Mouse (Mus musculus) myocyte (in vitro differentiated cells): ENCODE results near the gene Gsc. TPM values are rescaled to one million over a fixed set of nuclear protein-coding genes. Genes with fewer than 3 reads are reported as not detected.
"Not testable (repeated sequence)": the region's sequence is repeated elsewhere in the genome, so short reads cannot be mapped to it uniquely, and the experiment has no call there.

Experiments used
- H3K27me3 ChIP-seq: one replicate; pipeline ENCODE4 v1.6.1; 2011; ENCODE audit not compliant: control insufficient read depth, insufficient read depth, insufficient read length
- H3K36me3 ChIP-seq: one replicate; pipeline ENCODE4 v1.6.1; 2011; ENCODE audit not compliant: control insufficient read depth, insufficient read depth
- H3K4me2 ChIP-seq: one replicate; pipeline ENCODE4 v1.6.1; 2011; ENCODE audit warnings: low read depth, control low read depth
- H3K4me3 ChIP-seq: one replicate; pipeline ENCODE4 v1.5.1; 2011; ENCODE audit warnings: mild to moderate bottlenecking, control low read depth, moderate library complexity
- H3K79me2 ChIP-seq: one replicate; pipeline ENCODE4 v1.6.1; 2011; ENCODE audit not compliant: control insufficient read depth, insufficient read depth
- H3ac ChIP-seq: one replicate; pipeline ENCODE4 v1.6.1; 2011; ENCODE audit not compliant: control insufficient read depth, insufficient read length
- CEBPB ChIP-seq: IDR thresholded peaks from 2 replicates; pipeline ENCODE4 v1.6.1; 2011; ENCODE audit warnings: mild to moderate bottlenecking, moderate library complexity; ENCODE audit not compliant: poor library complexity, insufficient read depth, severe bottlenecking
- E2F4 ChIP-seq: IDR thresholded peaks from one replicate; pipeline ENCODE4 v1.6.1; 2011; ENCODE audit warnings: mild to moderate bottlenecking, control low read depth, moderate library complexity; ENCODE audit not compliant: insufficient read depth
- MAX ChIP-seq: IDR thresholded peaks from one replicate; pipeline ENCODE4 v1.6.1; 2011; ENCODE audit warnings: low read depth, mild to moderate bottlenecking, control low read depth
- MYOD1 ChIP-seq, 3 experiments: IDR thresholded peaks; one replicate each; pipeline ENCODE4 v1.6.1; 2011; ENCODE audit warnings: control low read depth in 2 of 3, low read depth in 2 of 3, mild to moderate bottlenecking in 2 of 3, moderate library complexity in 1 of 3; ENCODE audit not compliant: insufficient read length in 2 of 3, control insufficient read depth in 1 of 3
- MYOG ChIP-seq, 3 experiments: IDR thresholded peaks; one replicate each; pipeline ENCODE4 v1.6.1; 2011; ENCODE audit warnings: control low read depth in 2 of 3, low read depth in 2 of 3, mild to moderate bottlenecking in 2 of 3; ENCODE audit not compliant: insufficient read length in 2 of 3, control insufficient read depth in 1 of 3, insufficient read depth in 1 of 3
- POLR2A ChIP-seq: IDR thresholded peaks from one replicate; pipeline ENCODE4 v1.6.1; 2011; ENCODE audit warnings: low read depth, mild to moderate bottlenecking, control low read depth, moderate library complexity; ENCODE audit not compliant: insufficient read length
- POLR2AphosphoS2 ChIP-seq: IDR thresholded peaks from one replicate; pipeline ENCODE4 v1.6.1; 2011; ENCODE audit warnings: low read depth, control low read depth; ENCODE audit not compliant: insufficient read length
- REST ChIP-seq: IDR thresholded peaks from one replicate; pipeline ENCODE4 v1.6.1; 2011; ENCODE audit warnings: mild to moderate bottlenecking, control low read depth, moderate library complexity; ENCODE audit not compliant: insufficient read depth, insufficient read length
- SRF ChIP-seq: IDR thresholded peaks from one replicate; pipeline ENCODE4 v1.6.1; 2011; ENCODE audit warnings: low read depth; ENCODE audit not compliant: control insufficient read depth, insufficient read length
- TCF12 ChIP-seq: IDR thresholded peaks from one replicate; pipeline ENCODE4 v1.6.1; 2011; ENCODE audit warnings: mild to moderate bottlenecking, control low read depth; ENCODE audit not compliant: poor library complexity, insufficient read depth, severe bottlenecking
- TCF3 ChIP-seq: IDR thresholded peaks from one replicate; pipeline ENCODE4 v1.6.1; 2011; ENCODE audit warnings: low read depth, control low read depth; ENCODE audit not compliant: insufficient read length
- USF1 ChIP-seq: IDR thresholded peaks from one replicate; pipeline ENCODE4 v1.6.1; 2011; ENCODE audit warnings: low read depth, mild to moderate bottlenecking, control low read depth, moderate library complexity
- polyA plus RNA-seq: library from polyadenylated mRNA; unstranded; fragments of >200 nt; fragmentation: generic; extraction: Trizol; gene quantifications from one replicate; pipeline ENCODE4 v1.2.1, GENCODE M21; 2012; ENCODE audit warnings: missing spikeins

The Gsc gene
- polyA plus RNA-seq, 1 experiment = not detected

DNA sequence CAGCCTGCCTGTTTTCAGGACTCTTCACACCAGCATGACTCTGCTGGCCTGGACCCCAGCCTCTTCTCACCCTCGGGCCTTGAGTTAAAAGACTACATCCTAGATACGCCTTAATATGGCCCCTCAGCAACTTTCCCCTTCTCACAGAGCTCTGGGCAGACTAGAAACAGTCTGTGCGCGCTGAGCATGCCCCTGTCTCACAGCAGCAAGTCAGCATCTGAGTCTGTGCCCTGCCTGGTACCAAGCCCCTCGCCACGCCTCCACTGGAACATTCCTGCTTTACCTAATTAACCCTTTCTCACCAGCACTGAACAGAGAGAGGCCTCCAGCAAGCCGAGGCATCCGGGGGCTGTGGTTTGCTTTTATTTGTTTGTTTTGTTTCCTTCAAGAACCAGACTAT, 11.8 kb downstream of the Gsc start:
- no peaks in the 10 kb centered on the region for H3K79me2 ChIP-seq
- no peak overlapping the region for H3K4me2 ChIP-seq
- H3K27me3 ChIP-seq = peaks cover 26% of the 10 kb centered on the region
- no peak overlapping the region for H3ac ChIP-seq
- no peaks in the 10 kb centered on the region for H3K36me3 ChIP-seq
- no peak overlapping the region for H3K4me3 ChIP-seq
- TF ChIP-seq REST (no peak), USF1 (no peak), TCF3 (no peak), MAX (no peak), CEBPB (no peak), MYOG (IDR thresholded peaks at IDR 0.05; ENCODE audit: control insufficient read depth in 1 of 3, insufficient read depth in 1 of 3, insufficient read length in 2 of 3, low read depth in 2 of 3) (no peak), E2F4 (no peak), POLR2AphosphoS2 (no peak)

DNA sequence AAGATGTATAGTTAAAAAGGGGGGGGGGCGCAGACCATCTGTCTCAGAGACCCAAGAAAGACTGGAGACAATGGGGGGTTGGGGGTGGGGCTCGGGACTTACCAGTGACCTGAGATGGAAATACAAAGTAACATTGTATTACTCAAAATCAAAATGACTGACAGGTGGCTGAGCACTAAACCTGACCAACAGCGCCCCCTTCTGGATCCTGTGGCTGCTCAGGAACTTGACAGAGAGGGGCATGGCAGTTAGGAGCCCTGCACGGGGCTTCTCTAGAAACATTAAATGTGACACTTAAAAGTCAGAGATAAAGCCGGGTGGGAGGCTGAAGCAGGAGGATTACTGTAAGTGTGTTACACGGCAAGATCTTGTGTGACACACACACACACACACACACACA, 13.8 kb downstream of the Gsc start:
- H3K4me3 ChIP-seq = no peak overlapping the region
- TF ChIP-seq E2F4 = no peak
- TF ChIP-seq MYOD1 (IDR thresholded peaks at IDR 0.05; ENCODE audit: control insufficient read depth in 1 of 3, insufficient read length in 2 of 3, low read depth in 2 of 3) = no peak
- TF ChIP-seq TCF12 = no peak
- no peak for TF ChIP-seq POLR2A
- TF ChIP-seq TCF3 = no peak
- TF ChIP-seq REST = no peak
- TF ChIP-seq MAX = no peak
- TF ChIP-seq MYOG (IDR thresholded peaks at IDR 0.05; ENCODE audit: control insufficient read depth in 1 of 3, insufficient read depth in 1 of 3, insufficient read length in 2 of 3, low read depth in 2 of 3) = no peak
- no peak for TF ChIP-seq USF1
- no peak for TF ChIP-seq CEBPB
- TF ChIP-seq SRF = no peak
- TF ChIP-seq POLR2AphosphoS2 = no peak
- H3K27me3 ChIP-seq = peaks cover 14% of the 10 kb centered on the region
- no peaks in the 10 kb centered on the region for H3K79me2 ChIP-seq
- no peaks in the 10 kb centered on the region for H3K36me3 ChIP-seq
- H3ac ChIP-seq = no peak overlapping the region
- H3K4me2 ChIP-seq = no peak overlapping the region

DNA sequence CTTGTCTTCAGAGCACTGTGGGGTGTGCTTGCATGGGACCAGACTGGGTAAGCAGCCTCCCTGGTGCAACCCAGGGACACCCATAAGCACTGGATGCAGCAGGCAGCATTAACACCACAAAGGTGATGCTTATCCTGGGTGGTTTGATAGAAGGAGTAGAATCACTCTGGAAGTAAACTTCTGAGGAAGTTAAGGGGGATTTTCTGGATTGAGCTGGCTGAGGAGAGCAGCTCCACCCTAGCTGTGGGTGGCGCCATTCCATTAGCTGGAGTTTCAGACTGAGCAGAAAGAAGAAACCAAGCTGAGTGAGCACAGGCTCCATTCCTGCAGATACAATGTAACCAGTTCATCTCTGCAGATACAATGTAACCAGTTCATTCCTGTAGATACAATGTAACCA, 20.1 kb downstream of the Gsc start:
- H3K27me3 ChIP-seq = peaks cover 3% of the 10 kb centered on the region
- no peak overlapping the region for H3K4me2 ChIP-seq
- TF ChIP-seq SRF = no peak
- TF ChIP-seq POLR2AphosphoS2 = no peak
- no peak for TF ChIP-seq MYOG (IDR thresholded peaks at IDR 0.05; ENCODE audit: control insufficient read depth in 1 of 3, insufficient read depth in 1 of 3, insufficient read length in 2 of 3, low read depth in 2 of 3)
- no peak for TF ChIP-seq USF1
- TF ChIP-seq MYOD1 (IDR thresholded peaks at IDR 0.05; ENCODE audit: control insufficient read depth in 1 of 3, insufficient read length in 2 of 3, low read depth in 2 of 3) = no peak
- no peak for TF ChIP-seq E2F4
- H3K79me2 ChIP-seq = no peaks in the 10 kb centered on the region
- no peaks in the 10 kb centered on the region for H3K36me3 ChIP-seq
- no peak overlapping the region for H3ac ChIP-seq
- no peak overlapping the region for H3K4me3 ChIP-seq

DNA sequence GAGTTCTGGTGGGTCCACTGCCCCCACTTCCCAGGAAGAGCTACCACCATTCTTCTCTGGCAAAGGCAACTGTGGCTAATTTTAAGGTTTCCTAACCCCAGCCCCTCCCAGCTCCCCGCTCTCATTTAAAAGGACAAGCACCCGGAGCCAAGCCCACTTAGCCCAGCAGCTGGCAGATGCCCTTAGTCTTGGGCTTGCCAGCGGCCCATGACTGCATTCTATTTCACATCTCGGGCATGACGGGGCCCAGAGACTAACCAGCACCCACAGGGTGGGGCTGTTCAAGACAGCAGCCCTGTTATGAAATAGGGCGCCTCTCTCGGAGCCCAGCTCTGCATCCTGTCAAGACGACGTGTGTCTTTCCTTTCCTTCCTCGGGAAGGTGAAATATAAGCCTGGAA, 22.9 kb downstream of the Gsc start:
- TF ChIP-seq TCF12 = no peak
- no peak for TF ChIP-seq MYOD1 (IDR thresholded peaks at IDR 0.05; ENCODE audit: control insufficient read depth in 1 of 3, insufficient read length in 2 of 3, low read depth in 2 of 3)
- no peak for TF ChIP-seq POLR2AphosphoS2
- no peak for TF ChIP-seq POLR2A
- no peak for TF ChIP-seq USF1
- TF ChIP-seq SRF = no peak
- no peak for TF ChIP-seq MAX
- no peak for TF ChIP-seq CEBPB
- no peak for TF ChIP-seq MYOG (IDR thresholded peaks at IDR 0.05; ENCODE audit: control insufficient read depth in 1 of 3, insufficient read depth in 1 of 3, insufficient read length in 2 of 3, low read depth in 2 of 3)
- no peak for TF ChIP-seq E2F4
- no peak for TF ChIP-seq TCF3
- TF ChIP-seq REST = no peak
- Histone ChIP-seq H3K4me3 (no peak overlapping the region), H3ac (no peak overlapping the region), H3K4me2 (no peak overlapping the region), H3K36me3 (no peaks in the 10 kb centered on the region), H3K79me2 (no peaks in the 10 kb centered on the region), H3K27me3 (peaks cover 3% of the 10 kb centered on the region)

DNA sequence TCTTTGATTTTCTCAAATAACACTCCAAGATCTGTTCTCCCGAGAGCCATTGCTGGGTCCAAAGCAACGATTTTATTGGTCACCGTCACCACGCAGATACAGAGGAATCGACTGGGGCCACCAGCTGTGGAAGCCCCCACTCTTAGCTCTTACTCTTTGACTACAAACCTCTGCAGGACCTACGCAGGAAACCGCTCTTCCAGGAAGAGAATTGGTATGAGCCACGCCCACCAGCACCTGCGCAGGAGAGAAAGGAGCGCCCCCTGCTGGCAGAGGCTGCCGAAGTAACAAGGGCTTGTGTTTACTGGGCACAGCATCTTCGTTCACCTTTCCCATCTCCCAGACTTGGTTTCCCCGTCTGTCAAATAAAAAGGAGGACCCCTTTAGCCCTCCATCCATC, 25.0 kb downstream of the Gsc start:
- Histone ChIP-seq H3ac (no peak overlapping the region), H3K4me3 (no peak overlapping the region), H3K4me2 (no peak overlapping the region), H3K27me3 (peaks cover 1% of the 10 kb centered on the region), H3K36me3 (no peaks in the 10 kb centered on the region), H3K79me2 (no peaks in the 10 kb centered on the region)
- no peak for TF ChIP-seq TCF12
- TF ChIP-seq E2F4 = no peak
- no peak for TF ChIP-seq USF1
- TF ChIP-seq CEBPB = no peak
- no peak for TF ChIP-seq POLR2A
- no peak for TF ChIP-seq TCF3
- no peak for TF ChIP-seq REST
- no peak for TF ChIP-seq MYOD1 (IDR thresholded peaks at IDR 0.05; ENCODE audit: control insufficient read depth in 1 of 3, insufficient read length in 2 of 3, low read depth in 2 of 3)
- TF ChIP-seq POLR2AphosphoS2 = no peak
- TF ChIP-seq MYOG (IDR thresholded peaks at IDR 0.05; ENCODE audit: control insufficient read depth in 1 of 3, insufficient read depth in 1 of 3, insufficient read length in 2 of 3, low read depth in 2 of 3) = no peak
- no peak for TF ChIP-seq SRF
- no peak for TF ChIP-seq MAX

DNA sequence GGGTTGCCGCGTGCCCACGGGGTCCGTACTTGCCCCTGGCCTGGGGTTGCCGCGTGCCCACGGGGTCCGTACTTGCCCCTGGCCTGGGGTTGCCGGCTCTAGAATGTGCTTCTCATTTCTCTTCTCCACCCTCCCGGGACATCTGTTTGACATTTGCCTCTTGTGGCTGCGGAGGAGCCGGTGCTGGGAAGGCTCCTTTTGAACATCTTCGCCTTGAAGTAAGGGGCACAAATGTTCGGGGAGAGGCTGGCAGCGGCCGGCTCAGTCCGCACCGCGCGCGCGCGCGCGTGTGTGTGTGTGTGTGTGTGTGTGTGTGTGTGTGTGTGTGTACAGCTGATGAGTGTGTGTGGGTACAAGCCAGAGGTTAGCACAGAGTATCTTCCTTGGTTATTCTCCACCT, 26.1 kb downstream of the Gsc start:
- not testable (repeated sequence) for H3K79me2 ChIP-seq, H3ac ChIP-seq, H3K4me3 ChIP-seq, H3K36me3 ChIP-seq, H3K27me3 ChIP-seq, H3K4me2 ChIP-seq
